Mouse (Mus musculus): ENCODE results near the gene Nudt4. TPM values are rescaled to one million over a fixed set of nuclear protein-coding genes. Genes with fewer than 3 reads are reported as not detected.

The Nudt4 gene
- polyA plus RNA-seq, 1 experiment from 2014 or later, result 78.7 TPM

DNA sequence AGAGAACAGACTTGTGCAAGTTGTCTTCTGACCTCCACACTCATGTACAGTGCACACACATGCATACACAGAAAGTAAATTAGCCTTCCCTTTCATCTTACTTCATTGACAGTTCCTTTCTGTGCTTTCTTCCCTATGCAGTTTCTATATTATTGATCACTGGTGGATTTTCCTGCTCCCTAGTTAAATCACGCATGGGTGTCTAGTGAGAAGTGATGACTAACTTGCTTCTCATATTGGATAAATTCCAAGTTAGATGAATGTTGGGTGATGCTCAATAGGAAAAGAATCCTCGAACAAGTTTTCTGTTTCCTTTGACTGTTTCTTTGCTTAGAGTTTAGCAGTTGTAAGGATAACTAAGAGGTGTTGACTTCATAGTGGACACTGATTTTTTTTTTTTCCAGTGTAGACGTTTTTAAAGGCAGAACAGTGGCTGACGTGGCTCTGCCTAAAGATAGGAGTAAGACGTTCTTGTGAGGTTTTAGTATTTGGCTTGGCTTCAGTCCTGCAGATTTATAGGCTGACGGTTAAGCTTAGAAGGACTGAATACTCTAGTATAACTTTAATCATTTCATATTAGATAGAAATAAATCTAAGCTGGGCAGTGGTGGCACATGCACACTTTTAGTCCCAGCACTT, 38.8 kb downstream of the Nudt4 start:
- H3K4me1 ChIP-seq, result no peaks in the 10 kb centered on the region
- no peak for DNase-seq (ENCODE audit: low spot score)
- no peaks in the 10 kb centered on the region for H3K9me3 ChIP-seq (replicated peaks)
- H3K36me3 ChIP-seq, result peaks cover 27% of the 10 kb centered on the region
- 92% methylated on average over 6 of the region's 6 CpGs for WGBS
- H3K4me3 ChIP-seq, result no peak overlapping the region
- no peak overlapping the region for H3K27ac ChIP-seq
- H3K27me3 ChIP-seq (ENCODE audit: low read depth, poor library complexity, severe bottlenecking), result no peaks in the 10 kb centered on the region

DNA sequence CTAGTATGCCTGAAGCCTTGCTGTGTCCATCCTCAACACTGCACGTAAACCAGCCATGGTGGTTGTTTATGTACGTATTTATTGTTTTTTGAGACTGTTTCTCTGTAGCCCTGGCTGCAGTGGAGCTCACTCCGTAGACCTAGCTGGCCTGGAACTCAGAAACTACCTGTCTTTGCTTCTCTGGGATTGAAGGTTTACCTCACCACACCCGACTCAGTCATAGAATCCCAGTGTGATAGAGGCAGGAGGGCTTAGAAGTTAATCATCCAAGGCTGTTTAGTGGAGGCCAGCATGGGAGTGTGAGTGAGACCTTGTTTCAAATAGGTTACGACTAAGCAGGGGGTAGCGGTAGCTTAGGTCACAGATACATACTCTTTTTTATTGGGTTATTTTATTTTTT, 46.3 kb downstream of the Nudt4 start:
- Histone ChIP-seq H3K4me3 (no peak overlapping the region), H3K4me1 (peaks cover 14% of the 10 kb centered on the region), H3K27ac (no peak overlapping the region), H3K9me3 (replicated peaks) (no peaks in the 10 kb centered on the region), H3K36me3 (peaks cover 49% of the 10 kb centered on the region), H3K27me3 (ENCODE audit: low read depth, poor library complexity, severe bottlenecking) (no peaks in the 10 kb centered on the region)
- no peak for DNase-seq (ENCODE audit: low spot score)
- 90% methylated on average over 6 of the region's 6 CpGs for WGBS

DNA sequence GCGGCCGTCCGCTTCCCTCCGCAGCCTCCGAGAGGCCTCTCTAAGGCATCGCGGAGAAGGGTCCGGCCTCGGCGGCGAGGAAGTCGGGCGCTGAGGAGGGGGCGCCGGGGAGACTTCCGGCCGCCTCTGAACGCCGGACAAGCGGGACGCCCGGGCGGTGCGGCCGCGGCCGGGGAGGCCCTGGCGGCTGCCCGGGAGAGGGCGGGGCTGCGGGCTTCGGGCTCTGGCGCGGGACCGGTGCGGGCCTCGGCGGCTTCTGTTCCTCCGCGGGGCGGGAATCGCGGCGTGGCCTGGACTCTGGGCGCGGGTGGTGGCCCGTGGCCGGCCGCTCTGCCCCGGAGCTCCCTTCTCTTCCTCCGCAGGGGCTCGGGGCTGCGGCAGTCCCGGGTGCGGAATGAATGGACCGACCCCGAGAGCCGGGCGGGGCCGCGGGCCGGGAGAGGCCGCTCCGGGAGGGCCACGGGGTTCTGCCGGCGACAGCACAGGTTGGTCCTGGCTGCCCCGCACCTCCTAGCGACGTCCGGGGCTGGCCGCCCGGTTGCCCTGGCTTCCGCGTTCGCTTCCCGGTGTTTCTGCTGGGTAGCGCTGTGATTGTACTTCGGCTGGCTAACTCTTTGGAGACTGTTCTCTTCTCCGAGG, 48.5 kb downstream of the Nudt4 start:
- Histone ChIP-seq H3K36me3 (peaks cover 29% of the 10 kb centered on the region), H3K4me1 (peaks cover 14% of the 10 kb centered on the region), H3K27ac (peak overlapping the region; percentile 98), H3K9me3 (replicated peaks) (no peaks in the 10 kb centered on the region), H3K27me3 (ENCODE audit: low read depth, poor library complexity, severe bottlenecking) (no peaks in the 10 kb centered on the region), H3K4me3 (peak overlapping the region; percentile 98)
- peak; percentile 69 for DNase-seq (ENCODE audit: low spot score)
- under 1% methylated on average over 72 of the region's 80 CpGs for WGBS

DNA sequence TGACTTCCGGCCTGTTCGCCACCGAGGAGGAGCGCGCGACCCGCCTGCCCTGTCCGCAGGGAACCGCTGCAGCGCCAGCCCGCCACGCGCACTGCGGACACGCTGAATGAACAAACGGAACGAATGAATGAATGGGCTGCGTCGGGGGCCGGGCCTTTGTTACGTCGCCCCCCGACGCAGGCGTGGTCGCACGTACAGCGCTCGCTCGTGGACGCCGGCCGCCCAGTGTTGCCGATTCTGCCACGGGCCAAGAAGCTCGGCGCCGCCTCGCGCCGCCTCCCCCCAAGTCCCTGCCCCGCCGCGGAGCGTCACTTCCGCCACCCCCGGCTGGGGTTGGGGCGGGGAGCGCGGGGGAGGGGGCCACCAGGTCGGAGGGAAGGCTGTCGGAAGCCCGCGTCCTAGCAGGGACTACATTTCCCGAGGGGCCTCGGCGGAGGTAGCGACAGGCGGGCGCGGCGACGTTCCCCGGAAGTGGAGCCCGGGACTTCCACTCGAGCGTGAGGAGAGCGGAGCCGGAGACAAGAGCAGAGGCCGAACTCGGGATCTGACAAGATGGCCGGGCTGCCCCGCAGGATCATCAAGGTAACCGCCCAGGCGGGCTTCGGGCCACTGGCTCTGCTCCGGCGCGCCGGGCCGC, 49.2 kb downstream of the Nudt4 start, which contains the start of gene Ube2n:
Gene Ube2n (plus strand): TSS at position 490 of the 637 bp plus-strand sequence.
- H3K36me3 ChIP-seq, result peaks cover 23% of the 10 kb centered on the region
- H3K27me3 ChIP-seq (ENCODE audit: low read depth, poor library complexity, severe bottlenecking), result no peaks in the 10 kb centered on the region
- no peaks in the 10 kb centered on the region for H3K9me3 ChIP-seq (replicated peaks)
- H3K27ac ChIP-seq, result peak within 1 kb of the TSS; percentile 98
- peak within 1 kb of the TSS; percentile 98 for H3K4me3 ChIP-seq
- 1% methylated on average over 77 of the region's 81 CpGs for WGBS
- DNase-seq (ENCODE audit: low spot score), result peak; percentile 99
- H3K4me1 ChIP-seq, result peaks cover 14% of the 10 kb centered on the region

DNA sequence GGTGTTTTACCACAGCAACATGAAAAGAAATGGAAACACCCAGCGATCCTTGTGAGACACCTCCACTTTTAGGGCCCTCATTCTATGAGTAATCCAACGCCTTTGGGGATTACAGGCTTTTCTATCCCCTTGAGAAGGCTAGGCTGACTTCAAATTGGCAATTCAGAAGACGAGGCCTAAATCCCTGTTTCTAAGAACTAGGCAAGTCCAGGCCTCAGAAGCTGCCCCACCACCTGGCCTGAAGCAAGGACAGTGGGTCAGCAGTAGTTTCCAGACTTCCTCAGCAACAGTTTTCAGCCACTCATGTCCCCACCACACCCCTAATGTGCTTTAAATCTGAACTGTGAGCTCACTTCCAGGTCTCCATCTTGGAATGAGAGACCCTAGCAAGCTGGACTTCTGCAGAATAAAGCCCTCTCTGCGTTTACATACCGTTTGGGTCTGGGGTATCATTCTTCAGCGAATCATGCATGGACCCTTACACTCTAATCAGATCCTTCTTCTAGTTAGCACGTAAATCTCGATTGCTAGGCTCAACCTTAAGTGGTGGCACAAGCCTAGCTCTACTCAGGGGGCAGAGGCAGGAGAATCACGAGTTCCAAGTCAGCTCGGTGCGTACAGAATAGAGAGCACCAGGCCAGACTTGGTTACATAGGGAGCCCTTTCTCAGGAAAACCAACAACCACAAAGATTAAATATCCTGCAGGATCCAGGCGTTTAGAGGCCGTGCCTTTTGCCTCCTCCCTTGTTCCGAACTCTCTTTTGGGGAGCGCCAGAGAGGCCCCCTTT, 50.0 kb downstream of the Nudt4 start:
- no peak for DNase-seq (ENCODE audit: low spot score)
- Histone ChIP-seq H3K27me3 (ENCODE audit: low read depth, poor library complexity, severe bottlenecking) (no peaks in the 10 kb centered on the region), H3K4me1 (peaks cover 14% of the 10 kb centered on the region), H3K27ac (peak overlapping the region; percentile 98), H3K36me3 (peaks cover 15% of the 10 kb centered on the region), H3K9me3 (replicated peaks) (no peaks in the 10 kb centered on the region), H3K4me3 (peak overlapping the region; percentile 98)
- WGBS, result 38% methylated on average over 15 of the region's 15 CpGs

DNA sequence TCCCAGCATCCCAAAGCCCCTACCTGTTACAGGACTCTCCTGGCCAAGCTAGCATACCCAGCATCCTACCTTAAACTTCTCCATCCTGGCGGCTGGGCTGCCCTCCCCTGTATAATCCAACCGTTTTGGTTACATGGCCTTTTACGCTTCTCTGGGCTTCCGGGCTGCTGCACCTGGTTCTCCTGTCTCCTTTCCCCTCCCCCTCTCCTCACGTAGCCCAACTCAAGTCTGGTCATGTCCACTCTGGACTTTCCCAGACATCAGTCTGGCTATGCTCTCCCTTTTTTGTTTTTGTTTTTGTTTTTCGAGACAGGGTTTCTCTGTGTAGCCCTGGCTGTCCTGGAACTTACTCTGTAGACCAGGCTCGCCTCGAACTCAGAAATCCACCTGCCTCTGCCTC, 51.3 kb downstream of the Nudt4 start:
- H3K4me3 ChIP-seq, result no peak overlapping the region
- H3K27ac ChIP-seq, result no peak overlapping the region
- no peaks in the 10 kb centered on the region for H3K27me3 ChIP-seq (ENCODE audit: low read depth, poor library complexity, severe bottlenecking)
- DNase-seq (ENCODE audit: low spot score), result no peak
- H3K4me1 ChIP-seq, result peaks cover 14% of the 10 kb centered on the region
- no peaks in the 10 kb centered on the region for H3K9me3 ChIP-seq (replicated peaks)
- peaks cover 7% of the 10 kb centered on the region for H3K36me3 ChIP-seq
- WGBS, result 85% methylated on average over 8 of the region's 8 CpGs

DNA sequence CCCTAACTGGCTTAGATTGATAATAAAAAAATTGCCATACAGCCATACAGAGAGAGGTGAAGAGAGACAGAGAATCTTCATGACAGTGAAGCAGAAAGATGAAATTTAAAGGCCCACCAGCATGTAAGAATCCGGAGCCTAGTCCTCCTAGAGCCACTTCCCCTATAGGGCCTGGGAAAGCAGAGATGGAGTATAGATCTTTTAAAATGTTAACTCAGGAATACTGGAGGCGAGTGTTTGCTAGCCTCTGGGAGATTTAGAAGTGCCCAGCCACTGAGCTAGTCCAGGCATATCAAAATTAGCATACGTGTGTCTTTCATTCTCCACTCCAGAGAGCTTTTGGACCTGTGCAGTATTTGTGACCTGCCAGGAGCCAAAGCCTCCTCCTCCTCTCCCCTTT, 54.7 kb downstream of the Nudt4 start:
- no peak overlapping the region for H3K4me3 ChIP-seq
- no peak overlapping the region for H3K27ac ChIP-seq
- H3K4me1 ChIP-seq, result peaks cover 6% of the 10 kb centered on the region
- no peaks in the 10 kb centered on the region for H3K9me3 ChIP-seq (replicated peaks)
- DNase-seq (ENCODE audit: low spot score), result no peak
- no peaks in the 10 kb centered on the region for H3K36me3 ChIP-seq
- no peaks in the 10 kb centered on the region for H3K27me3 ChIP-seq (ENCODE audit: low read depth, poor library complexity, severe bottlenecking)
- WGBS, result 77% methylated on average over 3 of the region's 3 CpGs

DNA sequence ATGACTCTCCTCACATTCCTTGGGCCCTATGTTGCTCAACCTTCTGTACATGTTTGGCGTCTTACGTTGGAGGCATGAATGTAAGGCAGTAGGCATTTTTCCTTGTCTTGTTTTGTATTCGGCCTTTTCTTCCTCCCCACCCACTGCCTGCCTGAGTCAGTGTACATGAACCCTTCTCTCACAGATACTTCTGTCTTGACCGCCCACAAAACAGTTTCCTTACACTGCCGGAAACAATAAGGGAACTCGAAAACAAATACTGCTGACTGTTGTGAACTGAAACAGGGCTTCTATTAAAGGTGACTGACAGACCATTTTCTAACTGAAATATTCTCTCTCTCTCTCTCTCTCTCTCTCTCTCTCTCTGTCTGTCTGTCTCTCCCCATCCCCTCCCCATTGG, 55.2 kb downstream of the Nudt4 start:
- no peak for DNase-seq (ENCODE audit: low spot score)
- WGBS, result 85% methylated on average over 6 of the region's 6 CpGs
- Histone ChIP-seq H3K36me3 (no peaks in the 10 kb centered on the region), H3K27me3 (ENCODE audit: low read depth, poor library complexity, severe bottlenecking) (no peaks in the 10 kb centered on the region), H3K4me1 (peaks cover under 1% of the 10 kb centered on the region), H3K9me3 (replicated peaks) (no peaks in the 10 kb centered on the region), H3K27ac (no peak overlapping the region), H3K4me3 (no peak overlapping the region)

DNA sequence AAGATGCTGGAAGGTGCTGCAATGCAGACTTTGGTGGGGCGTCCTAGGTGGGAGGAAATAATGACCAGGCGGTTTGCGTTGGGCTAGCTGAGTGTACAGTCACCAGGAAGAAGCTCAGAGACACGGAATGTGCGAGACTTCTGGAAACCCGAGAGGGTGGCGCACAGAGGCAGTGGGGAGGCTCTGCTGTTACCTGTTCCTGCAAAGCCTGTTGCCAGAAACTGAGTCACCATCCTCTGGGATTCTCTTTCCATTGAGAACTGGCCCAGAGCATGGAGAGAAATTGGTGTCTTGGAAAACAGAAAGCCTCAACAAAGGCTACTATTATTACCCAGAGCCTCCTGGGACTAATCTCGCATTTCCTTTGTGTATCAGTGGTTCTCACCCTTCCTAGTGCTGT, 55.8 kb downstream of the Nudt4 start:
- WGBS, result 84% methylated on average over 8 of the region's 8 CpGs
- no peak overlapping the region for H3K27ac ChIP-seq
- H3K4me3 ChIP-seq, result no peak overlapping the region
- DNase-seq (ENCODE audit: low spot score), result no peak
- no peaks in the 10 kb centered on the region for H3K4me1 ChIP-seq
- no peaks in the 10 kb centered on the region for H3K9me3 ChIP-seq (replicated peaks)
- no peaks in the 10 kb centered on the region for H3K27me3 ChIP-seq (ENCODE audit: low read depth, poor library complexity, severe bottlenecking)
- H3K36me3 ChIP-seq, result no peaks in the 10 kb centered on the region

DNA sequence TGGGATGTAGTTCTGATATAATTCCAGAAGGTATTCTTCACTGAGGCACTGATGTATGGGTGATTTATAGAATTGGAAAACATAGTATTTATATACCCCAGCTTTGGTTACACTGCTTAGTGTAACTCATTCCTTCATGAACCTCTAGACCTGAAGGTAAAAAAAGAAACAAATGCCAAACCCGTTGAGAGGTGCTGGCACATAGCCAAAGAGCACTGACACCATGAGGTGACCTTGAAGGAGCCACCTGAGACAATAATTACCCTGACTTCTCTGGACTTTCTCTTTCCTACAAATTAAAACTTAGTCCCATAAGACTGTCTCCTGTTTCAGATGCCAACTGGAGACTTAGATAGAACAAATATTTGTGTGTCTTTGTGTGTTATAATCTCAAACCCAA, 59.6 kb downstream of the Nudt4 start:
- 63% methylated on average over 1 of the region's 1 CpGs for WGBS
- Histone ChIP-seq H3K27me3 (ENCODE audit: low read depth, poor library complexity, severe bottlenecking) (no peaks in the 10 kb centered on the region), H3K9me3 (replicated peaks) (no peaks in the 10 kb centered on the region), H3K27ac (no peak overlapping the region), H3K4me3 (no peak overlapping the region), H3K36me3 (0 out of 2 replicates have a peak, but pooled peaks cover 3% of the 10 kb centered on the region), H3K4me1 (peaks cover 11% of the 10 kb centered on the region)
- no peak for DNase-seq (ENCODE audit: low spot score)

DNA sequence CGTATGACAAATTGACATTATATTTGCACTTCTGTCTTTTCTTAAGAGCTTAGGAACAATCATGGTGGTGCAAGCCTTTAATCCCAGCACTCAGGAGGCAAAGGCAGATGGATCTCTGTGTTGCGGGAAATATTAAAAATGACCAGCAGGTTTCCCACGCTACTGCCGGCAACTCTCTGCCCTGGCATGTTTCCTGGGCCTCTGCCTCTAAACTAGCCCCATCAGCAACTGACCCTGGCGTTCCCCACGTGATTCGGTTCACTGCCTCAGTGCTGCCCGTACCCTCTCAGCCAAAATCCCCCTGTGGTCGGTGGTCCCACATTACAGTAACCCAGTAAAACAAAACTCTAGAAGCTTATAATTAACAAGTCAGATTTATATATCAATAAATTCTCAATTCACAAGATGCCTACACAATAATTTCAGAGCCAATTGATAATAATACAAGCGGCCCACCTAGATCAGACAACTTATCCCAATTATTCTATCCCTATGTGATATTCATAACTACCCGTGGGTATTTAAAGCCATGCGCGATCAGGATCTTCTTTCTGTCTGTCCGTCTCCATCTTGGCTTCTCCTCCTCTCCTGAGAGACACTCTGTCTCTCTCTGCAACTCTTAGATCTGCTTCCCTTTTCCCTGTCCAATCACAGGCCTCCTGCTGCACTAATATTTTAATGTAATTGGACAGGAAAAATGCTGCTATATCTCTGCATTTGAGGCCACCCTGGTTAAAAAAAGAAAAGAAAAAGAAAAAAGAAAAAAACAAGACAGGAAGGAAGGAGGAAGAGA, 60.3 kb downstream of the Nudt4 start:
- H3K27me3 ChIP-seq (ENCODE audit: low read depth, poor library complexity, severe bottlenecking), result no peaks in the 10 kb centered on the region
- H3K9me3 ChIP-seq (replicated peaks), result no peaks in the 10 kb centered on the region
- H3K4me1 ChIP-seq, result peaks cover 11% of the 10 kb centered on the region
- no peak overlapping the region for H3K27ac ChIP-seq
- no peak for DNase-seq (ENCODE audit: low spot score)
- peaks cover 7% of the 10 kb centered on the region for H3K36me3 ChIP-seq
- 93% methylated on average over 14 of the region's 14 CpGs for WGBS
- H3K4me3 ChIP-seq, result no peak overlapping the region

DNA sequence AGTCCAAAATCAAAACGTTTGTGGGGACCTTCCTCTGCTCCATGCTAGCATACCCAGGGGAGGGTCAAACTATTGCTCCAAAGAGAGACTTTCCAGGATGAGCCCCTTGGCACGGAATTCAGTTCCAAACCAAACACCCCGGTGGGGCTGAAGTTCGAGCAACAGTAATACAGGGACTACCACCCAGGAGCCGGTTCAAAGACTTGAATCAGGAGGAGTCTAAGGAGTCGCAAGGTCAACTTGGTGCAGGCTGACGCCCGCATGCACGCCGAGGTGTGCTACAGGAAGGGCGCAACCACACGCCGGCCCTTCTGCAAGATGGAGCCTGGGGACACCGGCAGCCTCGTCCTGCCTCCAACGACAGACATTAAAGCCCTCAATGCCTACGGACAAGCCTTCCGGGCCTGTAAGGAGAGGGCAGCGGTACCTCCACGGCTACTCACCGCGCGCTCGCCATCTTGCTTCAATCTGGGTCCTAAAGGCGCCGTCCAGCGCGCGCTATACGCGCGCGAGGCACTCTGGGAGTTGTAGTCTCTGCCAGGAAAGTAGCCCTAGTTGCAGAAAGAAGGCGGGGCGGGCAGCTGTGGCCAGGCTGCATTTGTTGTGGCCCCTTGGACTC, 62.4 kb downstream of the Nudt4 start, which contains the start of gene Mrpl42:
Gene Mrpl42 (minus strand): TSS at position 478 of the 619 bp plus-strand sequence.
- peaks cover 28% of the 10 kb centered on the region for H3K36me3 ChIP-seq
- no peaks in the 10 kb centered on the region for H3K9me3 ChIP-seq (replicated peaks)
- peak within 1 kb of the TSS; percentile 82 for H3K4me3 ChIP-seq
- peak; percentile 90 for DNase-seq (ENCODE audit: low spot score)
- under 1% methylated on average over 35 of the region's 35 CpGs for WGBS
- H3K27ac ChIP-seq, result peak within 1 kb of the TSS; percentile 95
- H3K27me3 ChIP-seq (ENCODE audit: low read depth, poor library complexity, severe bottlenecking), result no peaks in the 10 kb centered on the region
- H3K4me1 ChIP-seq, result peaks cover 11% of the 10 kb centered on the region

Measured in limb, embryonic 10.5 days (tissue).